Mouse (Mus musculus) cerebellum, adult 18-20 months (tissue): ENCODE measurements around the gene Gm21977.
"Not testable (repeated sequence)": the region's sequence is repeated elsewhere in the genome, so short reads cannot be mapped to it uniquely, and the experiment has no call there.

Source experiments
- DNase-seq, 2 experiments: peaks; one replicate each; pipeline ENCODE4 v3.0.0; 2021

Gm21977 gene

GRCm38 (mm10) chr14:42853377-42853776, at the start of gene Gm21977:
Gene Gm21977 (minus strand): TSS chr14:42853477.
- not testable (repeated sequence) for DNase-seq
